Mouse (Mus musculus) erythroblast, embryonic 14.5 days (primary cell): ENCODE measurements around the gene Ism1.

Experiments used
- GATA1 ChIP-seq: IDR thresholded peaks from 2 replicates; pipeline ENCODE4 v1.6.1; 2012; ENCODE audit warnings: low read length, inconsistent platforms, mixed read lengths
- TAL1 ChIP-seq: IDR thresholded peaks from 3 replicates; pipeline ENCODE4 v1.6.1; 2012; ENCODE audit warnings: low read length, inconsistent platforms, mixed read lengths

GRCm38 (mm10) chr2:139728060-139728459 is 50.1 kb downstream of the Ism1 start:
- TF ChIP-seq GATA1 (no peak), TAL1 (no peak)
